Mouse (Mus musculus) forebrain, embryonic 11.5 days (tissue): ENCODE results near the gene Hps1. TPM values are rescaled to one million over a fixed set of nuclear protein-coding genes. Genes with fewer than 3 reads are reported as not detected.
A peak's percentile ranks its signal among the peaks of the same experiment; 100 is the strongest.

Experiments used
- ATAC-seq: fragments of 200-750 bp; cut with Nextera tagmentation; replicated peaks from 2 replicates; pipeline ENCODE4 v1.8.0; 2017; ENCODE audit warnings: moderate TSS enrichment; ENCODE audit not compliant: low FRiP score
- DNase-seq: peaks from one replicate; pipeline ENCODE4 v3.0.0-alpha.2; 2017; ENCODE audit warnings: low spot score
- H3K27ac ChIP-seq: fragments of 300-500 bp; sonication (generic); 2 replicates; pipeline ENCODE4 v1.5.1; 2014; ENCODE audit warnings: low read depth, low read length
- H3K27me3 ChIP-seq: fragments of 300-500 bp; sonication (generic); 2 replicates; pipeline ENCODE4 v1.6.1; 2014; ENCODE audit warnings: mild to moderate bottlenecking, low read length, mixed read lengths; ENCODE audit not compliant: control insufficient read depth, insufficient read depth
- H3K36me3 ChIP-seq: fragments of 300-500 bp; sonication (generic); 2 replicates; pipeline ENCODE4 v1.6.1; 2014; ENCODE audit warnings: mild to moderate bottlenecking, low read length, moderate library complexity, mixed read lengths; ENCODE audit not compliant: control insufficient read depth, insufficient read depth
- H3K4me1 ChIP-seq: fragments of 300-500 bp; sonication (generic); replicated peaks from 2 replicates; pipeline ENCODE4 v1.6.1; 2014; ENCODE audit warnings: low read length, mixed read lengths; ENCODE audit not compliant: control insufficient read depth, insufficient read depth
- H3K4me2 ChIP-seq: fragments of 300-500 bp; sonication (generic); 2 replicates; pipeline ENCODE4 v1.6.1; 2014; ENCODE audit warnings: low read depth, mild to moderate bottlenecking, low read length, moderate library complexity, mixed read lengths; ENCODE audit not compliant: severe bottlenecking
- H3K4me3 ChIP-seq: fragments of 300-500 bp; sonication (generic); 2 replicates; pipeline ENCODE4 v1.5.1; 2014; ENCODE audit warnings: low read depth, low read length
- H3K9ac ChIP-seq: fragments of 300-500 bp; sonication (generic); 2 replicates; pipeline ENCODE4 v1.6.1; 2014; ENCODE audit warnings: low read length
- H3K9me3 ChIP-seq: fragments of 300-500 bp; sonication (generic); 2 replicates; pipeline ENCODE4 v1.6.1; 2016; ENCODE audit warnings: low read length, mixed read lengths; ENCODE audit not compliant: control insufficient read depth
- WGBS: fragments of 180-500 bp; shearing (Covaris S2); extraction: QIAGEN DNeasy Blood & Tissue Kit; methylation state at CpG from one replicate; pipeline ENCODE4 v1.1.7; 2014; 5-methylcytosine and 5-hydroxymethylcytosine counted together
- polyA plus RNA-seq: library from polyadenylated mRNA; unstranded; fragments of >200 nt; fragmentation: Nextera tagmentation; extraction: Ambion mirVana; gene quantifications from 2 replicates; pipeline ENCODE4 v1.2.1, GENCODE M21; 2014

The Hps1 gene
- 17.2 TPM in 2 replicates for polyA plus RNA-seq

DNA sequence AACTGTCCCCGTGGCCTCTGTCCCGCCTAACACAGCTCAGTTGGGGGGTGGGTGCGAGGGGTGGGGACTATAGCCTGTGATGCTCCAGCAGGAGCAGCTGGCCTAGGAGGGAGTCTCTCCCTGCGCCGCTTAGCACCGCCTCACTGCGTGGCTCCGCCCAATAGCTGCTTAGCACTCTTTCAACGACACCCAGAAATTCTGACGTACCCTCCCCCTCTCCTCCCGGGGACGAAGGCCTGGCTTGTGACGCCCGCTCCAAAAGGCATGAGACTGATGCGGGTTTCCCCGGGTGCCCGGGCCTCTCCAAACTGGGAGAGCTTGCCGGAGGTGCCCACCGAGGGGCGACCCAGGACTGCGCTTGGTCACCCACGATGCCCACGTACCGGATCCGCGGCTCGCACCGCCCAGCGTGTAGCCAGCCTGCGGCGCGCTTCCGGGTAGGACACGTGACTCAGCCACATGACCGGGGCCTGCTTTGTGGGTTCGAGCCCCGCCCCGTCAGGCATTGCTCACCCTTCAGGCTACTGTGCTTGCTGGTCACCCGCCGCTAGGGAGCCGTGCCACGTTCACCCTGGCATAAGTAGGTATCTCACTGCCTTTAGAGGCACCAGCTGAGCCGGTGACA is at the start of gene Hps1:
Gene Hps1 (minus strand): TSS at position 448 of the 625 bp plus-strand sequence.
- ATAC-seq (peak; percentile 98), DNase-seq (peak; percentile 92)
- Histone ChIP-seq H3K4me2 (peak within 1 kb of the TSS; percentile 46), H3K36me3 (no peaks in the 10 kb centered on the region), H3K9ac (peak within 1 kb of the TSS; percentile 73), H3K4me1 (0 out of 2 replicates have a peak, but pooled peaks cover 4% of the 10 kb centered on the region), H3K4me3 (peak within 1 kb of the TSS; percentile 62), H3K9me3 (no peaks in the 10 kb centered on the region), H3K27me3 (no peaks in the 10 kb centered on the region), H3K27ac (0 out of 2 replicates have a peak within 1 kb of the TSS, but pooled peaks have one; percentile 37)
- under 1% methylated on average over 43 of the region's 43 CpGs for WGBS

DNA sequence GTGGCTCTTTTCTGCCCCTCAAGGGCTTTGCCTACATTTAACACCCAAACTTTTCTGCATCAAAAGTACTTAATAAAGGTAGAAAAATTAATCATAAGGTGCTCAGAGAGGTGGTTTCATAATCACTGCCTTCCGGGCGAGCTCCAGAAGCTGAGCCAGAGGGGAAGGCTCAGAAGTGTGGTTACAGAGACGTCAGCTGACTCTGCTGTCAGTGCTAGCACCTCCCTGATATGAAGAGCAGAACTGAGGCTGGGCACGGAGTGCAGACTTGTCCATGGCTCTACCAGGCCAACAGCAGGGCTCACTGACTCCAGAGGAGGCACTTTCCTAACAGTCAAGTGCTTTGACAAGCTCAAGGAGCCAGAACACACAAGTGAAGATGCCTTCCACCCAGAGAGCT is 49.4 kb upstream of the Hps1 start:
- H3K4me2 ChIP-seq = no peak overlapping the region
- DNase-seq = no peak
- no peaks in the 10 kb centered on the region for H3K27me3 ChIP-seq
- H3K27ac ChIP-seq = no peak overlapping the region
- H3K36me3 ChIP-seq = no peaks in the 10 kb centered on the region
- H3K4me1 ChIP-seq = no peaks in the 10 kb centered on the region
- no peak for ATAC-seq
- 76% methylated on average over 4 of the region's 4 CpGs for WGBS
- no peak overlapping the region for H3K9ac ChIP-seq
- no peak overlapping the region for H3K4me3 ChIP-seq
- no peaks in the 10 kb centered on the region for H3K9me3 ChIP-seq

DNA sequence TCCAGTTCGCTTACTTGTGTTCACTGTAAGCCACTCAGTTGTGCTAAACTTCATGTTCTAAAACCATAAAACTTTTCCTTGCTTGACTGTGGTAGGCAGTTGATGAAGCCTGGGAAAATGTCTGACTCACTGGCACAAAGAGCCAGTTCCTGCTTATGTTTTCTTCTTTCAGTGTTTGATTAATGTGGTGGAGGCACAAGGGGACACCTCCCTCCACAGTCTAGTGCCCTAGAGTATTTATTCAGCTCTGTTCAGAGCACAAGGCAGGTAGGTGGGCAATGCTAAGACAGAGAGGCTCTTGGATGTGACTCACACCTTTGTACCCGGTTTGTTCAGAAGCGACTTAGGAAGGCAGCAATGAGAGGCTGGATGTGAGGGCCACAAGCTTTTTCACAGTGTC is 48.1 kb upstream of the Hps1 start:
- DNase-seq (no peak), ATAC-seq (no peak)
- Histone ChIP-seq H3K9ac (no peak overlapping the region), H3K27me3 (no peaks in the 10 kb centered on the region), H3K9me3 (no peaks in the 10 kb centered on the region), H3K36me3 (no peaks in the 10 kb centered on the region), H3K27ac (no peak overlapping the region), H3K4me1 (no peaks in the 10 kb centered on the region), H3K4me2 (no peak overlapping the region), H3K4me3 (no peak overlapping the region)
- 88% methylated on average over 3 of the region's 3 CpGs for WGBS

DNA sequence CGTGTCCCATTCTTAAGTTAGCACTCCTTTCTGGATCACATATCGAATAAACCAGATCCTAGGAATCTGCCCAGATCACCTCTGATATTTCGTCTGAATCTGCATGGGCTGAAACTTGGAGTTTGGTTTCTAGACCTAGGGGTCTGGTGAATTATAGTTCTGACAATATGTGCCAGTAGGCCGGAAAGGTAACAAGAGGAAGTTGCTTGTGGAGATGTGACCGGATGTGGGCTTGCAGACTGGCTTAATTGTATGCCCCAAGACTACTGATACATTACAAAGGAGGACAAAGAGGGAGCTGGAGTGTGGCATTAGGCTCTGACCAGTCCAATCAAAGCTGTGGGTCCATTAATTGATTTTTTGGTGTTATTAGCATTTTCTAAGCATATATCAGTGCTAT is 40.3 kb upstream of the Hps1 start:
- Histone ChIP-seq H3K9ac (no peak overlapping the region), H3K4me2 (no peak overlapping the region), H3K36me3 (no peaks in the 10 kb centered on the region), H3K27ac (no peak overlapping the region), H3K27me3 (no peaks in the 10 kb centered on the region), H3K4me1 (no peaks in the 10 kb centered on the region), H3K9me3 (no peaks in the 10 kb centered on the region), H3K4me3 (no peak overlapping the region)
- ATAC-seq (no peak), DNase-seq (no peak)
- WGBS = 88% methylated on average over 5 of the region's 5 CpGs

DNA sequence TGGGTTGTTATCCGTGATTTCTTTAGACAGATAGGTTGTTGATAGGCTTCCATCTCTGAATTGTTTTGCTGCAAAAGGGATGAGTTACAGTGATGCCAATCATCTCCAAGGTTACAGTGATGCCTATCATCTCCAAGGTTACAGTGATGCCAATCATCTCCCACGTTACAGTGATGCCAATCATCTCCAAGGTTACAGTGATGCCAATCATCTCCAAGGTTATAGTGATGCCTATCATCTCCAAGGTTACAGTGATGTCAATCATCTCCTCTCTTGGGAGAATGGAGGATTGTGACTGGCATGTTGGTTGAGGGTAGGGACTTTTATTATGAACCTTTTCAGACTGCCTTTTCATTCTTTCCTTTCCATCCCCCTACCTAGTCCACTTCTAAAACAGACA is 38.0 kb upstream of the Hps1 start:
- no peaks in the 10 kb centered on the region for H3K4me1 ChIP-seq
- no peak overlapping the region for H3K4me2 ChIP-seq
- H3K9me3 ChIP-seq = no peaks in the 10 kb centered on the region
- no peak overlapping the region for H3K9ac ChIP-seq
- no peaks in the 10 kb centered on the region for H3K36me3 ChIP-seq
- 69% methylated on average over 2 of the region's 2 CpGs for WGBS
- no peak for DNase-seq
- ATAC-seq = no peak
- no peak overlapping the region for H3K4me3 ChIP-seq
- no peaks in the 10 kb centered on the region for H3K27me3 ChIP-seq
- H3K27ac ChIP-seq = no peak overlapping the region

DNA sequence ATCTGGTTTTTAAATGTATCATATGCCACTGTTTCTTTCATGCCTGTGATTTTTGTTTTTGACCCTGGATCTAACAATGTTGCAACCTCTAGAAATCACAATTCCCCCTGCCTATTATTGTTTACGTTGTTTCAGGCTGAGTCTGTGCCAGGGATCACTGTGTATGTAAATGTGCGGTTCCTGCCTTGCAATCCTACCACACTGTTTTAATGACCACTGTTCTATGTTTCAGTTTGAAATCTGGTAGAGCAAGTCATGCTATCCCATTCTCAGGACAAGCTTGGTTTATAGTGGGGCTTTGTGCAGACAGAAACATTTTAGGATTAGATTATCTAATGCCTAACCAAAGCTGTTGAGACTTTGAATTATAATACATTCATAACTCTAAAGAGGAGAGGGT is 36.5 kb upstream of the Hps1 start:
- Histone ChIP-seq H3K9ac (no peak overlapping the region), H3K9me3 (no peaks in the 10 kb centered on the region), H3K4me3 (no peak overlapping the region), H3K27me3 (no peaks in the 10 kb centered on the region), H3K4me1 (no peaks in the 10 kb centered on the region), H3K27ac (no peak overlapping the region), H3K4me2 (no peak overlapping the region), H3K36me3 (no peaks in the 10 kb centered on the region)
- WGBS = 91% methylated on average over 2 of the region's 2 CpGs
- DNase-seq (no peak), ATAC-seq (no peak)

DNA sequence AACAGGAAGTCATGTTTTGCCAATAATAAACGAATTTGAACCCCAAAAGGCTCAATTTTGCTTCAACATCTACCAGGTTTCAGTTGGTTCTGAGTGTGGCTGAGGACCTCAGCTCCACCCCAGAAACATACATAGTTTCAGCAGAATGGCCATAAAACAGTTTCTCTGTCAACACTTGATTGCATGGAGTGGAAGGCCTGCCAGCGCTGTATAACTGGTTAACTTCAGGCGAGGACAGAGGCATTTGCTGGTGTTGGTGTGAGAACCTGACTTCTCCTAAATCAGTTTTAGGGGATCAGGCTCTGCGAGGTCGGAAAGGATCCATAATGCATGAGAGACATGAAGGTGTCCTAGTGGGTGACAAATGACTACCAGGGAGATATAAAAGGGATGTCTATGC is 30.4 kb upstream of the Hps1 start:
- Histone ChIP-seq H3K4me1 (no peaks in the 10 kb centered on the region), H3K9me3 (no peaks in the 10 kb centered on the region), H3K4me2 (no peak overlapping the region), H3K4me3 (no peak overlapping the region), H3K27ac (no peak overlapping the region), H3K27me3 (no peaks in the 10 kb centered on the region), H3K36me3 (no peaks in the 10 kb centered on the region), H3K9ac (no peak overlapping the region)
- DNase-seq = no peak
- ATAC-seq = no peak
- WGBS = 90% methylated on average over 5 of the region's 5 CpGs

DNA sequence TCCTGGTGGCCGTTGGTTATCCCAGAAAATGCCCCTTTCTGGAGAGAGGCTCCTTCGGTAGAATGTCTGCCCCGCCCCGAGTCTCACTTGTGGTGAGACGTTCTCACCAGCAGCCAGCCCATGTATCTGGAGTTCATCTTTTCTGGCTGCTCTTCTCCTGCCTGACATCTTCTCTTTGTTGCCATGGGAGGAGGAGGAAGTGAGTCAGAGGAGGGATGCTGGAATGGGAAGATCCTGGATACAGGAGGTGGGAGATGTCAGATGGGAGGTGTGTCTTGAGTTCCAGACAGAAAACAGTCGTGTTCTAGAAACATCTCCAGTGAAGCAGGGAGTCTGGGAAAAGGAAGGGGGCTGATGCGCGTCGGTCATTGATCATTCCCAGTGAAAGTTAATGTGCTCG is 29.7 kb upstream of the Hps1 start:
- no peaks in the 10 kb centered on the region for H3K27me3 ChIP-seq
- DNase-seq (no peak), ATAC-seq (no peak)
- H3K4me1 ChIP-seq = no peaks in the 10 kb centered on the region
- no peak overlapping the region for H3K27ac ChIP-seq
- no peak overlapping the region for H3K4me2 ChIP-seq
- H3K9ac ChIP-seq = no peak overlapping the region
- WGBS = 89% methylated on average over 10 of the region's 10 CpGs
- no peak overlapping the region for H3K4me3 ChIP-seq
- H3K36me3 ChIP-seq = no peaks in the 10 kb centered on the region
- H3K9me3 ChIP-seq = no peaks in the 10 kb centered on the region

DNA sequence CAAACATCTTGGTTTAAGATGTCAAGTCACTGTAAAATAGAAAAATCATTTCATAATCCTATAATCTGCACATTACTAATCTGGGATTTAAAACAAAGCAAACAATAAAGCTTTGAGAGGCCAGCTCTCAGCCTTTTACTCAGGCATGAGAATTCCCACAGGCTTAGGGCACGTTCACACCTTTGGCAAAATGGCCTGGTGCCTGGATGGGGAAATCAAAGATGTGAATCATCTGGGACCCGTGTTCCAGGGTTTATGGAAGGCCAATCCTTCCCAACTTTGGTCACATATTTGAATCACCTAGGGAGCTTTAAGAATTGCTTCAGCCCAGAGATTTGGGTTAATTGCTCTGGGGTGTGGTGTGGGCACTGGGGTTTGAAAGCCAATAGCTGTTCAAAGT is 18.1 kb upstream of the Hps1 start:
- 68% methylated on average over 2 of the region's 2 CpGs for WGBS
- no peaks in the 10 kb centered on the region for H3K27me3 ChIP-seq
- no peaks in the 10 kb centered on the region for H3K9me3 ChIP-seq
- ATAC-seq (no peak), DNase-seq (no peak)
- no peak overlapping the region for H3K9ac ChIP-seq
- H3K4me1 ChIP-seq = 0 out of 2 replicates have a peak, but pooled peaks cover 2% of the 10 kb centered on the region
- no peak overlapping the region for H3K27ac ChIP-seq
- no peaks in the 10 kb centered on the region for H3K36me3 ChIP-seq
- no peak overlapping the region for H3K4me3 ChIP-seq
- no peak overlapping the region for H3K4me2 ChIP-seq
